Mouse (Mus musculus): ENCODE measurements around the gene Jpt2. TPM values are rescaled to one million over a fixed set of nuclear protein-coding genes. Genes with fewer than 3 reads are reported as not detected.

Gene Jpt2
- total RNA-seq, 2 experiments from 2014 or later: 17.2 to 24.5 TPM

Other genes starting within 250 kb of the Jpt2 start
- gene Rnf151, start 242.6 kb downstream of the Jpt2 start, total RNA-seq (2021): not detected
- 100 to 1,000 TPM; 732 to 736 TPM for gene Rps2, start 242.6 kb downstream of the Jpt2 start, total RNA-seq (2021)
- 100 to 1,000 TPM; 400 to 516 TPM for gene Ndufb10, start 236.2 kb downstream of the Jpt2 start, total RNA-seq (2021)
- 100 to 1,000 TPM; 593 to 752 TPM for gene Rpl3l, start 232.9 kb downstream of the Jpt2 start, total RNA-seq (2021)
- gene Msrb1, start 224.0 kb downstream of the Jpt2 start, total RNA-seq (2021): 100 to 1,000 TPM; 127 to 132 TPM
- gene Hs3st6, start 207.7 kb downstream of the Jpt2 start, total RNA-seq (2021): under 1 TPM in 1 of 2 experiments, not detected in 1; 0.32 TPM
- not detected for gene Meiob, start 156.4 kb downstream of the Jpt2 start, total RNA-seq (2021)
- gene Hagh, start 120.5 kb downstream of the Jpt2 start, total RNA-seq (2021): 10 to 100 TPM; 78.0 to 86.1 TPM
- 10 to 100 TPM; 30.7 to 33.6 TPM for gene Fahd1, start 110.3 kb downstream of the Jpt2 start, total RNA-seq (2021)
- gene Igfals, start 94.7 kb downstream of the Jpt2 start, total RNA-seq (2021): 1 to 10 TPM; 3.6 to 7.0 TPM
- gene Nubp2, start 74.3 kb downstream of the Jpt2 start, total RNA-seq (2021): 10 to 100 TPM; 15.0 to 18.5 TPM
- 10 to 100 TPM; 28.2 to 30.4 TPM for gene Spsb3, start 74.0 kb downstream of the Jpt2 start, total RNA-seq (2021)
- 10 to 100 TPM; 12.0 to 20.8 TPM for gene Eme2, start 65.6 kb downstream of the Jpt2 start, total RNA-seq (2021)
- gene Mrps34, start 65.6 kb downstream of the Jpt2 start, total RNA-seq (2021): 100 to 1,000 TPM; 108 to 121 TPM
- gene Nme3, start 64.2 kb downstream of the Jpt2 start, total RNA-seq (2021): 10 to 100 TPM; 13.5 to 14.7 TPM
- 10 to 100 TPM; 23.5 to 37.8 TPM for gene Mapk8ip3, start 23.7 kb downstream of the Jpt2 start, total RNA-seq (2021)
- gene Cramp1l, start 55.1 kb upstream of the Jpt2 start, total RNA-seq (2021): 1 to 10 TPM; 9.1 to 9.9 TPM
- 1 to 10 TPM; 6.3 to 7.3 TPM for gene Ift140, start 55.4 kb upstream of the Jpt2 start, total RNA-seq (2021)
- gene Tmem204, start 122.9 kb upstream of the Jpt2 start, total RNA-seq (2021): 10 to 100 TPM; 16.0 to 16.5 TPM
- 10 to 100 TPM; 13.0 to 16.1 TPM for gene Telo2, start 155.3 kb upstream of the Jpt2 start, total RNA-seq (2021)
- 1 to 10 TPM; 7.3 to 8.7 TPM for gene Ptx4, start 160.1 kb upstream of the Jpt2 start, total RNA-seq (2021)
- gene Clcn7, start 172.7 kb upstream of the Jpt2 start, total RNA-seq (2021): 10 to 100 TPM; 14.0 to 20.0 TPM
- under 1 TPM; 0.09 TPM for gene Ccdc154, start 201.8 kb upstream of the Jpt2 start, total RNA-seq (2021)
- not detected for gene Gm38655, start 214.8 kb upstream of the Jpt2 start, total RNA-seq (2021)
- 10 to 100 TPM; 12.3 to 12.4 TPM for gene BC003965, start 223.9 kb upstream of the Jpt2 start, total RNA-seq (2021)
- gene Unkl, start 227.7 kb upstream of the Jpt2 start, total RNA-seq (2021): 1 to 10 TPM; 6.8 to 8.0 TPM